Mouse (Mus musculus) heart, postnatal 0 days (tissue): ENCODE results near the gene Dnajc13. TPM values are rescaled to one million over a fixed set of nuclear protein-coding genes. Genes with fewer than 3 reads are reported as not detected.

Source experiments
- ATAC-seq: fragments of 200-750 bp; cut with Nextera tagmentation; 2 replicates; pipeline ENCODE4 v1.8.0; 2017; ENCODE audit warnings: low read depth, moderate number of reproducible peaks, moderate library complexity; ENCODE audit not compliant: insufficient read depth
- DNase-seq: peaks from one replicate; pipeline ENCODE4 v3.0.0-alpha.2; 2016; ENCODE audit warnings: low spot score
- H3K27ac ChIP-seq: fragments of 300-500 bp; sonication (generic); 2 replicates; pipeline ENCODE4 v1.5.1; 2014; ENCODE audit warnings: low read depth, mild to moderate bottlenecking
- H3K27me3 ChIP-seq: fragments of 300-500 bp; sonication (generic); 2 replicates; pipeline ENCODE4 v1.6.1; 2014; ENCODE audit warnings: low read length, mixed read lengths; ENCODE audit not compliant: control insufficient read depth, insufficient read depth
- H3K36me3 ChIP-seq: fragments of 300-500 bp; sonication (generic); replicated peaks from 2 replicates; pipeline ENCODE4 v1.6.1; 2014; ENCODE audit warnings: low read length, mixed read lengths; ENCODE audit not compliant: control insufficient read depth, insufficient read depth
- H3K4me1 ChIP-seq: fragments of 300-500 bp; sonication (generic); 2 replicates; pipeline ENCODE4 v1.6.1; 2014; ENCODE audit warnings: antibody characterized with exemption; ENCODE audit not compliant: control insufficient read depth, insufficient read depth
- H3K4me2 ChIP-seq: fragments of 300-500 bp; sonication (generic); 2 replicates; pipeline ENCODE4 v1.6.1; 2014; ENCODE audit warnings: low read depth, mild to moderate bottlenecking, low read length, moderate library complexity
- H3K4me3 ChIP-seq: fragments of 300-500 bp; sonication (generic); 2 replicates; pipeline ENCODE4 v1.5.1; 2014; ENCODE audit warnings: low read depth, low read length
- H3K9ac ChIP-seq: fragments of 300-500 bp; sonication (generic); replicated peaks from 2 replicates; pipeline ENCODE4 v1.6.1; 2014; ENCODE audit warnings: low read depth, low read length, mixed read lengths
- H3K9me3 ChIP-seq: fragments of 300-500 bp; sonication (generic); replicated peaks from 2 replicates; pipeline ENCODE4 v1.6.1; 2016; ENCODE audit warnings: low read length; ENCODE audit not compliant: control insufficient read depth
- CTCF ChIP-seq: IDR thresholded peaks from 2 replicates; pipeline ENCODE4 v1.5.1; 2016; ENCODE audit warnings: antibody characterized with exemption, control low read depth, low read depth
- EP300 ChIP-seq: IDR thresholded peaks from 2 replicates; pipeline ENCODE4 v1.6.1; 2016; ENCODE audit warnings: antibody characterized with exemption, low read depth
- WGBS: fragments of 180-500 bp; shearing (Covaris S2); extraction: QIAGEN DNeasy Blood & Tissue Kit; methylation state at CpG from one replicate; pipeline ENCODE4 v1.1.7; 2014; 5-methylcytosine and 5-hydroxymethylcytosine counted together
- polyA plus RNA-seq: library from polyadenylated mRNA; unstranded; fragments of >200 nt; fragmentation: Nextera tagmentation; extraction: Ambion mirVana; gene quantifications from 2 replicates; pipeline ENCODE4 v1.2.1, GENCODE M21; 2015
- total RNA-seq: library from RNA; depleted of rRNA; stranded (reverse); fragments of >200 nt; gene quantifications from 2 replicates; pipeline ENCODE4 v1.2.3, GENCODE M21; 2014; ENCODE audit warnings: low replicate concordance

Gene Dnajc13
- total and polyA plus RNA-seq, 2 experiments from 2014 or later = 7.5 to 40.2 TPM

GRCm38 (mm10) chr9:104109151-104109550 lies 153.6 kb downstream of the Dnajc13 start:
- Histone ChIP-seq H3K27me3 (no peaks in the 10 kb centered on the region), H3K4me3 (no peak overlapping the region), H3K4me2 (no peak overlapping the region), H3K4me1 (no peaks in the 10 kb centered on the region), H3K9me3 (peaks cover 5% of the 10 kb centered on the region; the same call in 1 of the 2 replicates), H3K36me3 (0 out of 2 replicates have a peak, but pooled peaks cover 5% of the 10 kb centered on the region), H3K27ac (no peak overlapping the region), H3K9ac (no peak overlapping the region)
- ATAC-seq = no peak
- WGBS = 83% methylated on average over 5 of the region's 5 CpGs
- TF ChIP-seq EP300 = no peak
- no peak for DNase-seq

DNA sequence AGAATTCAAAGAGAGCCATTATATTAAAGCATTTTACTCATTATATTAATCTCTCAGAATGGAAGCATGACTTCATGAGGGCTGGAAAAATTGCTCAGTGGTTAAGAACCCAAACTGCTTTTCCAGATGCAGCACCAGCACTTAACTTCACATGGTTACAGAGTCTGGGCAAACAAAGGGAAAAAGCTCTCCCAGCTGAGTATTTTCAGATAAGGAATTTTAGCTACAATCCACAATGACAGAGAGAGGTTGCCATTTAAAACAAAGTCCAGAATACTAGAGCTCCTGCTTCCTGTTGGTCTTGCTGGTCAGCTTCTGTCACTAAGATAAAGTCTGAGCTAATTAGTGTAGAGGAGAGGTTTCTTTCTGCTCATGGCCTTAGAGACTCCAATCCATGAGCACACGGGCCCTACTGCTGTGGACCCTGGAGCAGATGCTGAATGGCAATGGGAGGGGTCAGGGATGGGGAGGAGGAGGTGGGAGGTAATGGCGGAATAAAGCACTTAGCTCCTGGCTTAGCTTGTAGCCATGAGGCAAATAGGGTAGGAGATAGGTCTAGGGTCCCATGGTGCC lies 154.1 kb downstream of the Dnajc13 start:
- DNase-seq = peak; percentile 57
- whole genome bisulfite sequencing = 46% methylated on average over 2 of the region's 2 CpGs

GRCm38 (mm10) chr9:104107482-104107881 lies 155.2 kb downstream of the Dnajc13 start:
- Histone ChIP-seq H3K27me3 (no peaks in the 10 kb centered on the region), H3K9me3 (peaks cover 5% of the 10 kb centered on the region; the same call in 1 of the 2 replicates), H3K4me3 (no peak overlapping the region), H3K4me1 (no peaks in the 10 kb centered on the region), H3K27ac (0 out of 2 replicates have a peak overlapping the region, but pooled peaks have one; percentile 16), H3K36me3 (0 out of 2 replicates have a peak, but pooled peaks cover 4% of the 10 kb centered on the region), H3K4me2 (no peak overlapping the region), H3K9ac (no peak overlapping the region)
- DNase-seq = peak; percentile 42
- ATAC-seq = 0 out of 2 replicates have a peak, but pooled peaks have one; percentile 33
- 28% methylated on average over 6 of the region's 6 CpGs for WGBS
- TF ChIP-seq EP300 (no peak), CTCF (no peak)

More for the DNA sequence above, 154.1 kb downstream of the Dnajc13 start:
- Histone ChIP-seq H3K4me2 (no peak overlapping the region), H3K36me3 (0 out of 2 replicates have a peak, but pooled peaks cover 4% of the 10 kb centered on the region), H3K4me3 (no peak overlapping the region), H3K9ac (no peak overlapping the region), H3K27ac (peak overlapping the region; percentile 22; the same call in 1 of the 2 replicates), H3K27me3 (no peaks in the 10 kb centered on the region), H3K4me1 (no peaks in the 10 kb centered on the region), H3K9me3 (peaks cover 5% of the 10 kb centered on the region; the same call in 1 of the 2 replicates)
- ATAC-seq = peak; percentile 44
- no peak for TF ChIP-seq CTCF
- TF ChIP-seq EP300 = no peak

GRCm38 (mm10) chr9:104106930-104107329 lies 155.8 kb downstream of the Dnajc13 start:
- Histone ChIP-seq H3K4me1 (no peaks in the 10 kb centered on the region), H3K27me3 (no peaks in the 10 kb centered on the region), H3K4me2 (no peak overlapping the region), H3K4me3 (no peak overlapping the region), H3K9ac (no peak overlapping the region), H3K27ac (no peak overlapping the region), H3K9me3 (peaks cover 5% of the 10 kb centered on the region; the same call in 1 of the 2 replicates), H3K36me3 (0 out of 2 replicates have a peak, but pooled peaks cover 4% of the 10 kb centered on the region)
- TF ChIP-seq EP300 (no peak), CTCF (no peak)
- ATAC-seq (no peak), DNase-seq (no peak)
- 54% methylated on average over 9 of the region's 9 CpGs for WGBS

- no peaks in the 10 kb centered on the region for H3K27me3 ChIP-seq
- TF ChIP-seq EP300 (no peak), CTCF (no peak)
- no peak overlapping the region for H3K9ac ChIP-seq
- H3K36me3 ChIP-seq = 0 out of 2 replicates have a peak, but pooled peaks cover 4% of the 10 kb centered on the region
- whole genome bisulfite sequencing = 76% methylated on average over 2 of the region's 2 CpGs
- ATAC-seq (no peak), DNase-seq (no peak)
- H3K9me3 ChIP-seq = no peaks in the 10 kb centered on the region
- H3K27ac ChIP-seq = no peak overlapping the region
- no peaks in the 10 kb centered on the region for H3K4me1 ChIP-seq
- no peak overlapping the region for H3K4me3 ChIP-seq
- H3K4me2 ChIP-seq = no peak overlapping the region
Measured at GRCm38 (mm10) chr9:104104986-104105385, 157.7 kb downstream of the Dnajc13 start.

GRCm38 (mm10) chr9:104102901-104103300 lies 159.8 kb downstream of the Dnajc13 start:
- DNase-seq (no peak), ATAC-seq (no peak)
- WGBS = 70% methylated on average over 2 of the region's 2 CpGs
- H3K4me2 ChIP-seq = no peak overlapping the region
- no peaks in the 10 kb centered on the region for H3K4me1 ChIP-seq
- H3K36me3 ChIP-seq = 0 out of 2 replicates have a peak, but pooled peaks cover 9% of the 10 kb centered on the region
- no peaks in the 10 kb centered on the region for H3K27me3 ChIP-seq
- no peak for TF ChIP-seq CTCF
- TF ChIP-seq EP300 = no peak
- no peak overlapping the region for H3K27ac ChIP-seq
- no peaks in the 10 kb centered on the region for H3K9me3 ChIP-seq
- no peak overlapping the region for H3K9ac ChIP-seq
- no peak overlapping the region for H3K4me3 ChIP-seq
